Mouse (Mus musculus) adrenal gland, postnatal 14 days (tissue): ENCODE results near the gene Epsti1. TPM values are rescaled to one million over a fixed set of nuclear protein-coding genes. Genes with fewer than 3 reads are reported as not detected.

Experiments used
- DNase-seq: peaks from one replicate; pipeline ENCODE4 v3.0.0; 2021; ENCODE audit warnings: mixed read lengths
- total RNA-seq: library from RNA; stranded (reverse); gene quantifications from 2 replicates; pipeline ENCODE4 v1.2.3, GENCODE M21; 2021

The Epsti1 gene
- total RNA-seq, 1 experiment from 2014 or later, result 1.5 TPM

DNA sequence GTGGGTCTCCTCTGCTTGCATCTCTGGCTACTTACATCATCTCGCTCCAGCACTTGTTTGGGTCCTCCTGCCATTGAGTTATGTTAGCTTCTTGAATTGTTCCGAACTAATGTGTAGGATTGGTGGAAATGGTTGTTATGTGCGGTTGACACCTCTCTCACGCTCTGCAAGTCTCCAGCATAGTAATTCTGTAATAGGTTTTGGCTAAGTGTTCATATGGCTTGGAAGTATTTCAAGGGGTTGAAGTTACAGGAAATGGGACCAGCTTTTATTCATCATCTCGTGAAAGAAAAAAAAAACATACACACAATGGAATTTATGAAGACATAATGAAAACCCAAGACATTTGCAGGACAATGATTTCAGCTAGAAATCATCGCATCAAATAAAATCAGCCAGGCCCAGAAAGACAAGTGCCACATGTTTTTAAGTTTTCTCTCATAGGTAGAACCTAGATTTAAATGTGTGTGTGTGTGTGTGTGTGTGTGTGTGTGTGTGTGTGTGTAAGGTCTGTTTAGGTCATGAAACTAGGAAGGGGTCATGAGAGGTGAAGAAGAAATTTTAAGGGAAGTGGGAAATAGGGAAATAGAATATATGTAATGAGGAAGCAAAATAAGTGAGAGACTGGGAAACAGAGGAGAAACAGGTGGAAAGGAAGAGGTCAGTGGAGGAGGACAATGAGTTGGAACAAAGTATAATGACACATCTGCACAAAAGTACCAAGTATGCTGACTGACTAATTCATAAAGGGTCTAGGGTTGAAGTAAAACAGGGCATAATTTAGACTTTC is 19.2 kb downstream of the Epsti1 start:
- no peak for DNase-seq

GRCm38 (mm10) chr14:77925414-77925813 is 21.4 kb downstream of the Epsti1 start:
- DNase-seq, result no peak

DNA sequence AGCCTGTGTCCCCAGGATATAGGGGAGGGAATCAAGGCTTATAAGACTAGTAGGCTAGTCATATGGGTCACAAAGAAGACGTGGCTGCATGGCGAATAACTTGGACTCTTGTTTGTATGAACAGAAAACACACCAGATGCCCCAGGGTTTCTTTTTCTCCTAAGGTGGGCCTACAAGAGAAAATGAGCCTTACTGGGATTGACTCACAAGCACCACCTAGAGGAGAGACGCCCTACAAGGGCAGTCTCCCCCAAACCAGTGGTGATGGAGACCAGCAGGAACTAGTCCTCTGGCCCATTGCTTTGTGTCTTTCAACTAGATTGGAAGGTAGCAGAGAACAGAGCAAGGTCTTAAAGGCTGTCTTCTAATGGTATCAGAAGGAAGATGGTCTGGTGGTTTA is 22.7 kb downstream of the Epsti1 start:
- peak; percentile 60 for DNase-seq

DNA sequence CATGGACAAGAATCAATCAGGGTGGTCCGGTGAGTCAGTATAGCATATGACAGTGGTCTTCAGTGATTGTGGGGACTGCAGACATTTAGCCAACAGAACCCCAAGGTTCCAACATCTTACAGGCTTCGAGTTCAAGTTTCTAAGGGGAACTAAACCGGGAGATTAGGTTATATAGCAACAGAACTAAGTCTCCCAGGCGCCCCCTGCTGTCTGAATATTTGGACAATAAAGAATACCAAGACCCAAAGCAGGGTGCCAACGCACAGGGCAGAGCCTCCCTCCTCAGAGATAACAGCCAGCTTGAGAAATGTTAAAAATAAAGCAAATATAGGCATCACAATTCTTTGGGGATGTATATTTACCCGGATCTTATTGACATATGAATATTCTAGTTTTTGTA is 24.0 kb downstream of the Epsti1 start:
- peak; percentile 85 for DNase-seq

DNA sequence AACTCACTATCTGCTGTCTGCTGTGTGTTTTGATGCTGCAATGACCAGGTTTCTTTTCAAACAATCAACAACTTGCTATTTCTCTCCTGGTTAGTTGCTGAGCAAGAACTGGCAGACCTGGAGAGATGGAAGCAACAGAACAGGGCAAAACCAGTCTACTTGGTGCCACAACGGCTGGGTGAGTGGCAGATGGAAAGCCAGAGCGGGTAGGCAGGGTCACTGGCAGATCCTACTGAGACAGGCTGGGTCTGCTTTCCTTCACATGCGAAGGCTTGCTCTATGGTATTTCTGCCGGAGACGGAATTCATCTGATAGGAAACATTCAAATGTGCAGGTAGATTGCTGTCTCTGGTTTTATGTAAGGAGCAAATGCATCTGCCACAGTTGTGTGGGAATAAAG is 24.6 kb downstream of the Epsti1 start:
- DNase-seq, result no peak

DNA sequence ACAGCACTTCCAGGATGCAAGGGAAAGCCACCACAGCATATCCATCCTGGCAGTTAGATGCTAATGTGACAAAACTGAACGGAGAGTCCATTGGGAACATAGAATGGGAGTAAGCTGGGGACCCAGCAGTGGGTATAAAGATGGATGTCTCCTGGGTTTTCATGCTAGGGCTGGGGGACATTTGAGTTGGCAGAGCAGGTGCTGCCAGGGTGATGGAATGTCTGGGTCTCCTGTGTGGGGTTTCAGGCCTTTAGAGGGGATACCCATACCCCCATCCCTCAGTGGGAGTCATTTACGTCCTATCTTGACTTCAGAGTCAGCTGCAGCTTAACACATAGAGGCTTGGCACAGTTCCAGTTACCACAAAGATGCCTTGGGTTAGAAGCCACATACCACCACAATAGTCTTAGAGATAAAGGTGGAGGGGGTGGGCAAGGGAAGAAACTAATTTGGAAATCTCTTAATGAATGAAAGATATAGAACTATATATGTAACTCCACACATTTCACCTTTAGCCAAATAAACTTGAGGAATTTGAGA is 25.2 kb downstream of the Epsti1 start:
- DNase-seq, result no peak

DNA sequence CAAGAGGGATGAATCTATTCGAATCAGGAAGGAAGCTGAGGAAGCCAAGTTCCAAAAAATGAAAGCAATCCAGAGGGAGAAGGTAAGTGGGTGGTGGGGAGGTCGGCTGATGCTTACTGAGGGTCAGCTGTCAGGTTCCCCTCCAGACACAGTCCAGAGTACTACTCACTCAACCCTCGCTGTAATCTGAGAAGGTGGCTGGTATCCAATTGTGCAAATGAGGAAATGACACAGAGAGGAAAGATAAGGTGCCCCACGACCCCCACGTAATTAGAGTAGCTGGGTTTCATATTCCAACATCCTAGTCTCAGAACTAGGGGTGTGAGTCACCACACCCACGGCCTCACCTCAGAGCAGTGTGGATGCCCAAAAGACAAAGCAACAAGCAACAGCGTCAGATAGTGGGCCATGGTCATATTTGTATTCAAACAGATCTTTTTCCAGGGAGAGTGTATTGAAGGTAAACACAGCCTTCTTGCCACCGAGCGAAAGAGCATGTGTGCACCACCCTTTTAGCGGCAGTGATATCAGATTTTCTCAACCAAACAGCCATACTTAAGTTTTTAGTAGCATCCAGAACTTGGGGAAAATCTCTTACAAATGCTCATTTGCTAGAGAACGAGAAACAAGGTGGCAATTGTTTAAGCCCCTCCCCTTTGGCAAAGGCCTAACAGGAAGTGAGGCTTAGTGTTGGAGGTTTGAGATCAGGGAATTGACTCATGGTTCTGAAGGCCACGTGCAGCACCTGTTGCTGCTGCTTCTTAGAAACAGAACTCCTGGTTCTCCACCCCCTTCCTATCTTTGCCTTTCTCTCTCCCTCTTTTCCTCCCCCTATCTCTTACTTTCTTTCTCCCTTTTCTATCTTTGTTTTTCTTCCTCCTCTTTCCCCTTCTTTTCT is 28.4 kb downstream of the Epsti1 start:
- DNase-seq, result peak; percentile 11

DNA sequence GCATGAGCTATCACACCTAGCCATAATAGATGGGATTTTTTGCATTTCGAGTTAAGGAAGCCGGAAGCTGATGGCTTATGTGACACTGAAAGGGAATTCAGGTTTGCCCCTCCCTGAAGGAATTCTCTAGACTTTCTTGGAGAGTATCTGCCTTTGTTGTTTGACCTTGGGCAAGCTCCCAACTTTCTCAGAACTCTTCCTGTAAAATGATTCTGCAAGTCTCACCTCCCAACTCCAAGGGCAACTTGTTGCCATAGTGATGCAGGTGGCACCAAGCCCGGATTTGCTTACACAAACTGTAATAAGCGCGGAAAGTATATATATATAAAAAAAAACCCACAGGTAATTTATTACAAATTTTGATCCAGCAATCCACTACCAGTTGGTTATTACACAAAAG is 29.2 kb downstream of the Epsti1 start:
- DNase-seq, result peak; percentile 76

- DNase-seq, result no peak
These were observed 30.4 kb downstream of the Epsti1 start for GRCm38 (mm10) chr14:77934431-77934830.

DNA sequence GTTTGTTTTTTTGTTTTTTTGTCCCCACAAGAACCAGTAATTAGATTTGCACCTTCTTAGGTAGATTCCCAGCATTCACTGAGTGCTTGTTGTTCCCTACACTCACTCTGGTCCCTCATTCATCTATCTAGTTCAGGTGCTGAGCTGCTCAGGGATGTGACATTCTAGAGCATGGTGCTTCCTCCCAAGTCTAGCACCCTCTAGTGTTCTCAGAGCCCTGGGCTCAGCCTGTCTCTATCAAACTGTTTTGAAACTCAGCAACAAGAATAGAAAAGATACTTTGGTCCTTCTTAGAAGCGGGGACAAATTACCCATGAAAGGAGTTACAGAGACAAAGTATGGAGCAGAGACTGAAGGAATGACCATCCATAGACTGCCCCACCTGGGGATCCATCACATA is 37.1 kb downstream of the Epsti1 start:
- DNase-seq, result no peak

GRCm38 (mm10) chr14:77942235-77942634 is 38.2 kb downstream of the Epsti1 start:
- no peak for DNase-seq

GRCm38 (mm10) chr14:77942793-77943558 is 38.9 kb downstream of the Epsti1 start:
- DNase-seq, result no peak

DNA sequence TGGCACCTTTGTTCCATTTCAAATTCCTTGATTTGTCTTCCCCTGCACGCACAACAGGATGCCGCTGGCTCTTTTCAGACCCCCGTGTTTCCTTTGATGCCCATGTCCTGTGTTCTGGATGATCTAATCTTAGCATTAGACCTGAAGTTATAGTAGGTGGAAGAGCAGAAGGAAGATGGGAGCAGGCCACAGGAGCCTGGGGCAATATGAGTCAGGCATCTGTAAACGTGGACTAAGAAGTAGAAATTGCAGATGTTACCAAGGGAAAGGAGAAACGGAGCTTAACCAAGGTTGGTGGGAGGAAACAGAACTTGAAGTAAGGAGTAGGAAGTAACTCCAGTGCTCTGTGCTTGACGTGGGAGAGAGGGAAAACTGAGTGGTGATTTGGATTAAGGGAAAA is 57.7 kb downstream of the Epsti1 start:
- DNase-seq, result no peak

- DNase-seq, result no peak
These were observed 59.5 kb downstream of the Epsti1 start for GRCm38 (mm10) chr14:77963525-77963924.

DNA sequence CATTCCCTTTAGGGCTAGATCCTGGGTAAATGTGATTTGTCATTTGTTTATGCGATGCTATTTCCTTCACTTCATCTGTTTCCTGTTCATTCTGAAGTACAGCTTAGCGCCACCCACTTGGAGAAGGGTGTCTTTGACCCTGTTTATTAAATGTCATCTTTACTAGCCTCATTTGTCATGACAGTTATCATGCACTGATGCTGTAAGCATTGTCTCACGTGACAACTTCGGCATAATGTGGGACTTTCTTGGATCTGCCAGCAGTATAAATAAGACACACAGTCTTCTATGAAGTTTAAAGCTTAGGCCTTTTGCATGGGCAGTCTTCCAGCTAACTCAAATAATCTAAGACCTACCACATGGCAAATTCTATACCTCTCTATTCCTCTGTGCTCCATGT is 67.3 kb downstream of the Epsti1 start:
- DNase-seq, result no peak

DNA sequence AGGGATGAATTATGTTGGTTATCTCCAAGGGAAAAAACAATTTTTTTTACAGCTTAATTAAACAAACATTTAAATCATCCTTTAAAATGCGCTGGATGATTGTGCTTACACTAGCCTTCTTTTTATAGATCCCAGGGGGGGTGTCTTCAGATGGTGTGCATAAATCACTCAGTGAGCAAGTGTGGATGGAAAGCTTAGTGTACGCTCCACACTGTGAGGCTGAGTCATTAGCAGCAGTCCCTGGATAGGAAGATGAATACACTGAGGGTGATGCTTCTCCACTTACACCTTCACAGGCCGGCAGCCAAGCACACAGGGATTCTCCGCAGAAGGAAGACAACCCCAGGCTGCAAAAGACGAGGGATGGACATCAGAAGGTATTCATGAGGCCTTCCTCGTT is 70.2 kb downstream of the Epsti1 start:
- no peak for DNase-seq

- DNase-seq, result no peak
These were observed 71.7 kb downstream of the Epsti1 start for GRCm38 (mm10) chr14:77975702-77976101.

- DNase-seq, result no peak
These were observed 77.5 kb downstream of the Epsti1 start for GRCm38 (mm10) chr14:77981516-77981915.

- DNase-seq, result no peak
These were observed 93.7 kb downstream of the Epsti1 start for GRCm38 (mm10) chr14:77997731-77998130.

- DNase-seq, result no peak
These were observed 100.4 kb downstream of the Epsti1 start for GRCm38 (mm10) chr14:78004486-78004885.

- DNase-seq, result no peak
These were observed 104.0 kb downstream of the Epsti1 start for GRCm38 (mm10) chr14:78008019-78008418.

GRCm38 (mm10) chr14:78011808-78012207 is 107.8 kb downstream of the Epsti1 start:
- DNase-seq, result no peak
